Mouse (Mus musculus) CH12.LX (cell line): ENCODE results near the gene Dock3.

Source experiments
- USF1 ChIP-seq: IDR thresholded peaks from 2 replicates; pipeline ENCODE4 v1.6.1; 2014; ENCODE audit warnings: low read depth, mild to moderate bottlenecking, inconsistent platforms, low read length, improper control_type of control experiment
- ZC3H11A ChIP-seq: IDR thresholded peaks from 2 replicates; pipeline ENCODE4 v1.6.1; 2012; ENCODE audit warnings: low read depth, mild to moderate bottlenecking, inconsistent platforms, low read length, improper control_type of control experiment

- TF ChIP-seq USF1 (no peak), ZC3H11A (no peak)
Measured at GRCm38 (mm10) chr9:106884996-106885900, 346.5 kb downstream of the Dock3 start.
